In genomic region chr1:158953479-158954207, GRCm38 (mm10) we compare ENCODE assay signal across 9 mouse cellular contexts. TPM values are rescaled to one million over a fixed set of nuclear protein-coding genes. Genes with fewer than 3 reads are reported as not detected.
DNase-seq lines count a peak whose midpoint lies in the region; ATAC-seq and TF ChIP-seq lines count a peak whose summit lies in the region.
"Had no signal": no experiment of that assay in that cellular context is flagged by ENCODE, and none has a peak within 500 bp of the region (broad histone marks: within the 10 kb centered on the region; RNA-seq: fewer than 3 reads in every experiment).

No protein-coding gene starts in this region.

- no peak overlapping the region for H3K9ac ChIP-seq in kidney, postnatal 0 days (ENCODE audit: low read depth, low read length)
- no peak overlapping the region for H3K9ac ChIP-seq in liver, postnatal 0 days (replicated peaks)
- H3K9ac ChIP-seq: heart, embryonic 15.5 days had no signal

- peaks cover 26% of the 10 kb centered on the region for H3K27me3 ChIP-seq in E14TG2a.4 (ENCODE audit: insufficient read depth, low read length)
- no peaks in the 10 kb centered on the region for H3K27me3 ChIP-seq in kidney, postnatal 0 days (ENCODE audit: insufficient read depth, low read length)
- H3K27me3 ChIP-seq in liver, postnatal 0 days (ENCODE audit: insufficient read depth, low read length), result no peaks in the 10 kb centered on the region
- H3K27me3 ChIP-seq: heart, embryonic 15.5 days had no signal

- H3K36me3 ChIP-seq in E14TG2a.4 (ENCODE audit: insufficient read depth, low read length), result no peaks in the 10 kb centered on the region
- no peaks in the 10 kb centered on the region for H3K36me3 ChIP-seq in kidney, postnatal 0 days (ENCODE audit: insufficient read depth, low read length)
- no peaks in the 10 kb centered on the region for H3K36me3 ChIP-seq in liver, postnatal 0 days (replicated peaks; ENCODE audit: insufficient read depth, low read length)
- H3K36me3 ChIP-seq: heart, embryonic 15.5 days had no signal

- ATAC-seq in kidney, postnatal 0 days (replicated peaks; ENCODE audit: low FRiP score, low read depth), result peak; percentile 85
- no peak for ATAC-seq in liver, postnatal 0 days

- DNase-seq in adrenal gland, adult 18-20 months (ENCODE audit: low spot score in 2 of 2), result peak; percentile 54 to 57
- DNase-seq in embryo, embryonic 10.5 days (ENCODE audit: low spot score), result peak; percentile 91
- peak; percentile 68 for DNase-seq in heart, adult 8-10 months (ENCODE audit: low spot score)
- DNase-seq in kidney, postnatal 0 days (ENCODE audit: low spot score), result peak; percentile 93
- DNase-seq in liver, postnatal 0 days, result peak; percentile 50
- DNase-seq in retina, embryonic 14.5 days (ENCODE audit: low spot score), result peak; percentile 90
- no peak for DNase-seq in T-cell, adult 2 months (ENCODE audit: low spot score)

- no peak overlapping the region for H3K27ac ChIP-seq in kidney, postnatal 0 days
- H3K27ac ChIP-seq in liver, postnatal 0 days (ENCODE audit: low read depth), result no peak overlapping the region
- H3K27ac ChIP-seq: heart, embryonic 15.5 days had no signal

- H3K4me3 ChIP-seq in E14TG2a.4 (replicated peaks; ENCODE audit: low read length), result no peak overlapping the region
- no peak overlapping the region for H3K4me3 ChIP-seq in kidney, postnatal 0 days (replicated peaks; ENCODE audit: low read depth, low read length)
- H3K4me3 ChIP-seq in liver, postnatal 0 days (ENCODE audit: low read depth, low read length), result no peak overlapping the region
- H3K4me3 ChIP-seq: heart, embryonic 15.5 days had no signal

- no peaks in the 10 kb centered on the region for H3K9me3 ChIP-seq in E14TG2a.4 (ENCODE audit: low read length)
- no peaks in the 10 kb centered on the region for H3K9me3 ChIP-seq in kidney, postnatal 0 days (replicated peaks; ENCODE audit: low read length)
- no peaks in the 10 kb centered on the region for H3K9me3 ChIP-seq in liver, postnatal 0 days (ENCODE audit: low read length)
- H3K9me3 ChIP-seq: heart, embryonic 15.5 days had no signal

- TF ChIP-seq EP300 in liver, postnatal 0 days (IDR thresholded peaks at IDR 0.05; ENCODE audit: low read depth), result no peak

- peak; percentile 70 for TF ChIP-seq CTCF in E14TG2a.4 (conservative IDR thresholded peaks at IDR 0.05; ENCODE audit: low read length)
- peak; percentile 93 for TF ChIP-seq CTCF in kidney, postnatal 0 days (IDR thresholded peaks at IDR 0.05; ENCODE audit: low read depth)
- peak; percentile 88 for TF ChIP-seq CTCF in liver, postnatal 0 days (IDR thresholded peaks at IDR 0.05; ENCODE audit: low read depth)

- WGBS in kidney, postnatal 0 days, result 41% methylated on average over 6 of the region's 6 CpGs
- WGBS in liver, postnatal 0 days (ENCODE audit: insufficient replicate concordance), result 37% methylated on average over 6 of the region's 6 CpGs

- no peak overlapping the region for H3K4me2 ChIP-seq in kidney, postnatal 0 days (ENCODE audit: low read length)
- no peak overlapping the region for H3K4me2 ChIP-seq in liver, postnatal 0 days (ENCODE audit: low read depth, low read length)
- H3K4me2 ChIP-seq: heart, embryonic 15.5 days had no signal

- no peaks in the 10 kb centered on the region for H3K4me1 ChIP-seq in E14TG2a.4 (replicated peaks; ENCODE audit: low read depth, low read length)
- H3K4me1 ChIP-seq in kidney, postnatal 0 days (replicated peaks; ENCODE audit: insufficient read depth, low read length), result no peaks in the 10 kb centered on the region
- H3K4me1 ChIP-seq in liver, postnatal 0 days (ENCODE audit: insufficient read depth), result no peaks in the 10 kb centered on the region
- H3K4me1 ChIP-seq: heart, embryonic 15.5 days had no signal

RNA-seq across cellular contexts. Expression of gene Pappa2, which starts 26.6 kb away (rescaled TPM):
- total RNA-seq in adrenal gland, adult 18-20 months (2021), result under 1 TPM; 0.07 to 0.22 TPM
- under 1 TPM; 0.11 to 0.59 (median 0.19) TPM for total RNA-seq in heart, adult 8-10 months (2022)
- polyA plus RNA-seq in kidney, postnatal 0 days (2015; fragmentation: Nextera tagmentation; extraction: Ambion mirVana), result 2.1 and 2.4 TPM in 2 replicates
- polyA plus RNA-seq in liver, postnatal 0 days (2015; fragmentation: Nextera tagmentation; extraction: Ambion mirVana), result 0.01 TPM in 1 of 2 replicates, not detected in the other
